Comparison of ENCODE assay signal across 9 mouse cellular contexts in the genomic region with DNA sequence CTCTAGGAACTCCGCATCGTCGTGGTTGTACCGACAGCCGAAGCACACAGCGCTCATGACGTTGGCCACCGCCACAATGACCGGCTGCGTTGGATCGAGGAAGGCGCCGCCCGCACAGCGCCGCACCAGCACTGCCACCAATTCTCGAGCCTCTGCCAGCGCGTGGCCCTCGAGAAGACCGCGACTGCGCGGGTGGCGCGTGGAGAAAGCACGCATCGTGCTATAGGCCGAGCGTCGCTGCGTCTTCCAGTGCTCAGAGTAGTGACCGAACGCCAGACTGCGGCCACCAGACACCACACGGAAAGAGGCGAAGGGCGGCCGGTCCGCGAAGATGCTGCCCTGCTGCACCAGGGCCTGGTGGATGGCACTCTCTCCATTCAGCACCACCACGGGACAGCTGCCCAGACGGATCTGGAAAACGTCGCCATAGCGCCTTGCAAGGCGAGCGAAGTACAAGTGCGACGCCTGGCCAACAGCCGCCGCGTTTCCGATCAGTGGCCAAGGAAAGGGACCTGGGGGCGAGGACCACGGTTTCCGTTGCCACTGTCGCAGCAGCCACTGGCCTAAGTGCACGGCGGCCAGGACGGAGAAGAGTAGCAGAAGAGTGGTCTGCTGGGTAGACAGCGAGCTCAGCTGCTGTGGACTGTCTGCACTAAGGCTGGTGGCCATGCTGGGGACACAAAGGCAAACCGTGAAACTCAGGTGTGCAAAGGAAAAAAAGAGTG. TPM values are rescaled to one million over a fixed set of nuclear protein-coding genes. Genes with fewer than 3 reads are reported as not detected.
DNase-seq lines count a peak whose midpoint lies in the region; ATAC-seq and TF ChIP-seq lines count a peak whose summit lies in the region.
"Had no signal": no experiment of that assay in that cellular context is flagged by ENCODE, and none has a peak within 500 bp of the region (broad histone marks: within the 10 kb centered on the region; RNA-seq: fewer than 3 reads in every experiment).

No protein-coding gene starts in this region.

- ATAC-seq in common myeloid progenitor, adult 5-6 weeks (replicated peaks; ENCODE audit: low read depth, poor library complexity, severe bottlenecking) = peak; percentile 45
- no peak; the same call in 1 of the 2 replicates for ATAC-seq in heart, embryonic 16.5 days (replicated peaks; ENCODE audit: extremely low read depth, insufficient read depth, low FRiP score)
- ATAC-seq in limb, embryonic 14.5 days (ENCODE audit: low FRiP score, low read depth) = no peak

- peaks cover 51% of the 10 kb centered on the region for H3K27me3 ChIP-seq in heart, embryonic 16.5 days (ENCODE audit: control insufficient read depth, insufficient read depth, low read length)
- peaks cover 73% of the 10 kb centered on the region for H3K27me3 ChIP-seq in limb, embryonic 14.5 days (ENCODE audit: control insufficient read depth, insufficient read depth, low read length)

- peak; percentile 68 to 69 for DNase-seq in cerebellum, postnatal 10 days
- no peak for DNase-seq in cerebellum, adult 8-10 months
- peak; percentile 10 for DNase-seq in 3134 (ENCODE audit: extremely low read depth, insufficient read length, low spot score)
- DNase-seq in limb, embryonic 14.5 days (ENCODE audit: low spot score) = no peak
- DNase-seq in neural tube, embryonic 10.5 days (ENCODE audit: extremely low spot score, low spot score) = peak; percentile 75
- no peak for DNase-seq in spleen, adult 12 weeks (ENCODE audit: low spot score)

- 1% methylated on average over 63 of the region's 63 CpGs for WGBS in heart, embryonic 16.5 days
- under 1% methylated on average over 63 of the region's 63 CpGs for WGBS in limb, embryonic 14.5 days

- no peaks in the 10 kb centered on the region for H3K9me3 ChIP-seq in heart, embryonic 16.5 days (replicated peaks; ENCODE audit: control insufficient read depth, low read length)
- no peaks in the 10 kb centered on the region for H3K9me3 ChIP-seq in limb, embryonic 14.5 days (ENCODE audit: control insufficient read depth, low read length)

- peak overlapping the region; percentile 92 for H3K4me2 ChIP-seq in heart, embryonic 16.5 days (ENCODE audit: low read depth, low read length)
- peak overlapping the region; percentile 74 for H3K4me2 ChIP-seq in limb, embryonic 14.5 days (replicated peaks; ENCODE audit: low read depth, low read length, severe bottlenecking)

- H3K9ac ChIP-seq in heart, embryonic 16.5 days (ENCODE audit: low read length) = peak overlapping the region; percentile 21
- H3K9ac ChIP-seq in limb, embryonic 14.5 days (ENCODE audit: low read depth, low read length, severe bottlenecking) = peak overlapping the region; percentile 26; the same call in 1 of the 2 replicates

- H3K36me3 ChIP-seq in heart, embryonic 16.5 days (ENCODE audit: control insufficient read depth, insufficient read depth) = no peaks in the 10 kb centered on the region
- no peaks in the 10 kb centered on the region for H3K36me3 ChIP-seq in limb, embryonic 14.5 days (ENCODE audit: control insufficient read depth, insufficient read depth, low read length)

- no peak for TF ChIP-seq POLR2A in limb, embryonic 14.5 days (IDR thresholded peaks at IDR 0.05; ENCODE audit: borderline replicate concordance, extremely low read depth, insufficient read depth, insufficient read length)

- peaks cover 24% of the 10 kb centered on the region for H3K4me1 ChIP-seq in heart, embryonic 16.5 days (ENCODE audit: control insufficient read depth, insufficient read depth, low read length)
- peaks cover 24% of the 10 kb centered on the region for H3K4me1 ChIP-seq in limb, embryonic 14.5 days (ENCODE audit: control insufficient read depth, insufficient read depth, low read length)

- peak overlapping the region; percentile 54 for H3K4me3 ChIP-seq in heart, embryonic 16.5 days (ENCODE audit: low read length)
- peak overlapping the region; percentile 41 for H3K4me3 ChIP-seq in limb, embryonic 14.5 days (replicated peaks; ENCODE audit: low read length)

- H3K27ac ChIP-seq in heart, embryonic 16.5 days (ENCODE audit: low read length) = no peak overlapping the region
- no peak overlapping the region for H3K27ac ChIP-seq in limb, embryonic 14.5 days (replicated peaks; ENCODE audit: low read depth, low read length)
- H3K27ac ChIP-seq: macrophage had no signal

RNA-seq across cellular contexts. Expression of gene Cyp1b1, which starts 1.1 kb away (rescaled TPM):
- 0.14 TPM in 1 of 2 replicates, not detected in the other for total RNA-seq in common myeloid progenitor, adult 5-6 weeks (2017)
- polyA plus RNA-seq in heart, embryonic 16.5 days (2015; fragmentation: Nextera tagmentation; extraction: Ambion mirVana) = 2.0 and 2.4 TPM in 2 replicates
- polyA plus RNA-seq in limb, embryonic 14.5 days (2012; rRNA removed) = 1.8 and 2.6 TPM in 2 replicates
- polyA plus RNA-seq in limb, embryonic 14.5 days (2014; fragmentation: Nextera tagmentation; extraction: Ambion mirVana) = 2.5 and 2.7 TPM in 2 replicates

Comparison
In these comparisons a context has a peak if more than half of its experiments do, and no peak if none do; other contexts are left out.
1. DNase-seq: peak in cerebellum, postnatal 10 days (2 of 2), 3134 (single experiment) and neural tube, embryonic 10.5 days (single experiment); none in cerebellum, adult 8-10 months (single experiment), limb, embryonic 14.5 days (single experiment) and spleen, adult 12 weeks (single experiment).